Mouse (Mus musculus) MEL (cell line): ENCODE results near the gene Nr3c2. TPM values are rescaled to one million over a fixed set of nuclear protein-coding genes. Genes with fewer than 3 reads are reported as not detected.

ENCODE experiments used
- DNase-seq: peaks from one replicate; pipeline ENCODE4 v3.0.0; 2011; ENCODE audit warnings: low read depth, low spot score
- H3K27ac ChIP-seq: 2 replicates; pipeline ENCODE4 v1.5.1; 2012; ENCODE audit warnings: low read depth, mild to moderate bottlenecking, control low read depth, low read length, moderate library complexity; ENCODE audit not compliant: control insufficient read depth
- H3K27me3 ChIP-seq, 2 experiments: fragments of 150-350 bp in 1 of 2; sonication (generic) in 1 of 2; 2 replicates each; pipeline ENCODE4 v1.6.1; 2012; ENCODE audit warnings: low read length in 2 of 2, mild to moderate bottlenecking in 2 of 2, improper control_type of control experiment in 1 of 2, moderate library complexity in 1 of 2; ENCODE audit not compliant: insufficient read depth in 2 of 2, control insufficient read depth in 1 of 2
- H3K36me3 ChIP-seq, 2 experiments: 2 replicates each; pipeline ENCODE4 v1.6.1; 2012 to 2014; ENCODE audit warnings: low read length in 2 of 2, improper control_type of control experiment in 1 of 2, inconsistent platforms in 1 of 2, mild to moderate bottlenecking in 1 of 2; ENCODE audit not compliant: insufficient read depth in 2 of 2, control insufficient read depth in 1 of 2
- H3K4me1 ChIP-seq, 2 experiments: fragments of 150-350 bp in 1 of 2; sonication (generic) in 1 of 2; 2 replicates each; pipeline ENCODE4 v1.6.1; 2012; ENCODE audit warnings: low read length in 2 of 2, improper control_type of control experiment in 1 of 2, mild to moderate bottlenecking in 1 of 2; ENCODE audit not compliant: insufficient read depth in 2 of 2, control insufficient read depth in 1 of 2
- H3K4me3 ChIP-seq, 2 experiments: fragments of 150-350 bp in 1 of 2; sonication (generic) in 1 of 2; 2 replicates each; pipeline ENCODE4 v1.5.1; 2012; ENCODE audit warnings: low read depth in 2 of 2, low read length in 2 of 2, mild to moderate bottlenecking in 2 of 2, moderate library complexity in 2 of 2, control low read depth in 1 of 2, improper control_type of control experiment in 1 of 2; ENCODE audit not compliant: control insufficient read depth in 1 of 2, insufficient read depth in 1 of 2
- H3K79me2 ChIP-seq: 2 replicates; pipeline ENCODE4 v1.6.1; 2012; ENCODE audit warnings: mild to moderate bottlenecking, low read length, moderate library complexity; ENCODE audit not compliant: control insufficient read depth, poor library complexity, insufficient read depth
- H3K9ac ChIP-seq: 2 replicates; pipeline ENCODE4 v1.6.1; 2012; ENCODE audit warnings: low read depth, mild to moderate bottlenecking, control low read depth, low read length, moderate library complexity; ENCODE audit not compliant: control insufficient read depth, poor library complexity, severe bottlenecking
- H3K9me3 ChIP-seq: fragments of 150-350 bp; sonication (generic); replicated peaks from 2 replicates; pipeline ENCODE4 v1.6.1; 2012; ENCODE audit warnings: mild to moderate bottlenecking, low read length, improper control_type of control experiment, moderate library complexity; ENCODE audit not compliant: insufficient read depth
- BHLHE40 ChIP-seq: IDR thresholded peaks from 2 replicates; pipeline ENCODE4 v1.6.1; 2012; ENCODE audit warnings: low read depth, mild to moderate bottlenecking, inconsistent platforms, low read length, improper control_type of control experiment, borderline replicate concordance
- CHD1 ChIP-seq: IDR thresholded peaks from 2 replicates; pipeline ENCODE4 v1.6.1; 2012; ENCODE audit warnings: low read depth, mild to moderate bottlenecking, inconsistent platforms, low read length, improper control_type of control experiment
- CHD2 ChIP-seq: IDR thresholded peaks from 2 replicates; pipeline ENCODE4 v1.6.1; 2011; ENCODE audit warnings: low read length, improper control_type of control experiment
- CTCF ChIP-seq, 3 experiments: IDR thresholded peaks in 2 of 3; conservative IDR thresholded peaks in 1 of 3; 2 replicates each; pipeline ENCODE4 v1.5.1; 2011 to 2012; ENCODE audit warnings: low read length in 3 of 3, low read depth in 2 of 3, mild to moderate bottlenecking in 2 of 3, improper control_type of control experiment in 1 of 3, inconsistent platforms in 1 of 3, mixed read lengths in 1 of 3, moderate library complexity in 1 of 3; ENCODE audit not compliant: control insufficient read depth in 1 of 3, insufficient read depth in 1 of 3, poor library complexity in 1 of 3, severe bottlenecking in 1 of 3
- EP300 ChIP-seq, 2 experiments: IDR thresholded peaks; 2 replicates each; pipeline ENCODE4 v1.6.1; 2011; ENCODE audit warnings: improper control_type of control experiment in 2 of 2, low read length in 2 of 2, low read depth in 1 of 2, mild to moderate bottlenecking in 1 of 2
- GABPA ChIP-seq: IDR thresholded peaks from 2 replicates; pipeline ENCODE4 v1.6.1; 2012; ENCODE audit warnings: low read depth, mild to moderate bottlenecking, inconsistent platforms, low read length, improper control_type of control experiment, moderate library complexity
- GATA1 ChIP-seq: IDR thresholded peaks from 2 replicates; pipeline ENCODE4 v1.6.1; 2011; ENCODE audit warnings: low read depth, low read length, improper control_type of control experiment
- KAT2A ChIP-seq: conservative IDR thresholded peaks from 2 replicates; pipeline ENCODE4 v1.6.1; 2012; ENCODE audit warnings: low read depth, low read length, improper control_type of control experiment, inconsistent platforms
- MAX ChIP-seq: IDR thresholded peaks from 2 replicates; pipeline ENCODE4 v1.6.1; 2011; ENCODE audit warnings: low read length, improper control_type of control experiment
- MAZ ChIP-seq: IDR thresholded peaks from 2 replicates; pipeline ENCODE4 v1.6.1; 2012; ENCODE audit warnings: low read depth, mild to moderate bottlenecking, inconsistent platforms, low read length, improper control_type of control experiment
- MEF2A ChIP-seq: IDR thresholded peaks from 2 replicates; pipeline ENCODE4 v1.6.1; 2014; ENCODE audit warnings: low read depth, mild to moderate bottlenecking, inconsistent platforms, low read length, improper control_type of control experiment; ENCODE audit not compliant: poor library complexity, insufficient replicate concordance, severe bottlenecking; ENCODE audit errors: extremely low read depth
- MXI1 ChIP-seq: IDR thresholded peaks from 2 replicates; pipeline ENCODE4 v1.6.1; 2011; ENCODE audit warnings: mild to moderate bottlenecking, low read depth, low read length, improper control_type of control experiment
- MYB ChIP-seq: IDR thresholded peaks from 2 replicates; pipeline ENCODE4 v1.6.1; 2011; ENCODE audit warnings: mild to moderate bottlenecking, low read depth, low read length, improper control_type of control experiment
- NELFE ChIP-seq: IDR thresholded peaks from 2 replicates; pipeline ENCODE4 v1.6.1; 2011; ENCODE audit warnings: low read depth, low read length, improper control_type of control experiment
- NRF1 ChIP-seq: IDR thresholded peaks from 2 replicates; pipeline ENCODE4 v1.6.1; 2014; ENCODE audit warnings: low read depth, mild to moderate bottlenecking, inconsistent platforms, low read length, improper control_type of control experiment, moderate library complexity; ENCODE audit not compliant: poor library complexity, insufficient read depth, severe bottlenecking
- POLR2AphosphoS2 ChIP-seq: IDR thresholded peaks from 2 replicates; pipeline ENCODE4 v1.6.1; 2011; ENCODE audit warnings: low read length, improper control_type of control experiment
- POLR2AphosphoS5 ChIP-seq: IDR thresholded peaks from 2 replicates; pipeline ENCODE4 v1.6.1; 2012; ENCODE audit warnings: low read depth, borderline replicate concordance, mild to moderate bottlenecking, inconsistent platforms, low read length, moderate library complexity, mixed read lengths
- TCF12 ChIP-seq: IDR thresholded peaks from 2 replicates; pipeline ENCODE4 v1.6.1; 2014; ENCODE audit warnings: low read depth, mild to moderate bottlenecking, inconsistent platforms, low read length, improper control_type of control experiment, moderate library complexity
- USF1 ChIP-seq: IDR thresholded peaks from 2 replicates; pipeline ENCODE4 v1.6.1; 2014; ENCODE audit warnings: low read depth, mild to moderate bottlenecking, inconsistent platforms, low read length, improper control_type of control experiment, moderate library complexity
- ZC3H11A ChIP-seq: IDR thresholded peaks from 2 replicates; pipeline ENCODE4 v1.6.1; 2012; ENCODE audit warnings: low read depth, mild to moderate bottlenecking, inconsistent platforms, low read length, improper control_type of control experiment
- polyA plus RNA-seq, 2 experiments: library from polyadenylated mRNA; stranded (reverse) in 1 of 2; unstranded in 1 of 2; fragments of >175 nt in 1 of 2; fragments of >200 nt in 1 of 2; gene quantifications; 2 replicates each; pipeline versions ENCODE4 v1.2.1 to v1.2.4; 2012; ENCODE audit warnings: low replicate concordance in 2 of 2, low read depth in 1 of 2; ENCODE audit not compliant: insufficient read length in 2 of 2, insufficient read depth in 1 of 2, missing spikeins in 1 of 2
- total RNA-seq: library from RNA; depleted of rRNA; stranded (reverse); fragments of 300-350 nt; gene quantifications from 2 replicates; pipeline ENCODE4 v1.2.3, GENCODE M21; 2012

Gene Nr3c2
- total and polyA plus RNA-seq, 3 experiments: 1.0 to 1.5 TPM; not detected in 1

- H3K27ac ChIP-seq: no peak overlapping the region
- H3K36me3 ChIP-seq: no peaks in the 10 kb centered on the region; a peak in 1 of 4 replicates
- no peak overlapping the region for H3K4me3 ChIP-seq
- no peaks in the 10 kb centered on the region for H3K79me2 ChIP-seq
- H3K9ac ChIP-seq: no peak overlapping the region
- TF ChIP-seq ZC3H11A: no peak
- TF ChIP-seq CTCF (IDR thresholded peaks at IDR 0.05 in 2 of 3, conservative IDR thresholded peaks at IDR 0.05 in 1 of 3; ENCODE audit: control insufficient read depth in 1 of 3, insufficient read depth in 1 of 3, low read depth in 2 of 3, low read length in 3 of 3, poor library complexity in 1 of 3, severe bottlenecking in 1 of 3): no peak
- no peak for TF ChIP-seq GATA1
- no peak for TF ChIP-seq MAZ
- TF ChIP-seq USF1: no peak
- TF ChIP-seq CHD2: no peak
- no peak for TF ChIP-seq POLR2AphosphoS2
- TF ChIP-seq NRF1: no peak
- no peak for TF ChIP-seq MXI1
- no peak for TF ChIP-seq KAT2A
- no peak for TF ChIP-seq POLR2AphosphoS5
- no peak for TF ChIP-seq GABPA
- no peak for TF ChIP-seq TCF12
- TF ChIP-seq NELFE: no peak
- no peak for TF ChIP-seq MAX
- no peak for TF ChIP-seq EP300 (IDR thresholded peaks at IDR 0.05; ENCODE audit: low read depth in 1 of 2, low read length in 2 of 2)
- TF ChIP-seq MEF2A: no peak
- TF ChIP-seq MYB: no peak
- TF ChIP-seq BHLHE40: no peak
- no peak for TF ChIP-seq CHD1
- no peaks in the 10 kb centered on the region for H3K4me1 ChIP-seq
- no peaks in the 10 kb centered on the region for H3K27me3 ChIP-seq
- no peak for DNase-seq
- H3K9me3 ChIP-seq: no peaks in the 10 kb centered on the region
These were observed 395.4 kb downstream of the Nr3c2 start for GRCm38 (mm10) chr8:77294599-77294998.
